Mouse (Mus musculus) lung, postnatal 4 days (tissue): Measurements from ENCODE around the gene Pus7.
A peak's percentile ranks its signal among the peaks of the same experiment; 100 is the strongest.

Experiments
- DNase-seq, 2 experiments: peaks; one replicate each; pipeline ENCODE4 v3.0.0; 2021

The Pus7 gene

DNA sequence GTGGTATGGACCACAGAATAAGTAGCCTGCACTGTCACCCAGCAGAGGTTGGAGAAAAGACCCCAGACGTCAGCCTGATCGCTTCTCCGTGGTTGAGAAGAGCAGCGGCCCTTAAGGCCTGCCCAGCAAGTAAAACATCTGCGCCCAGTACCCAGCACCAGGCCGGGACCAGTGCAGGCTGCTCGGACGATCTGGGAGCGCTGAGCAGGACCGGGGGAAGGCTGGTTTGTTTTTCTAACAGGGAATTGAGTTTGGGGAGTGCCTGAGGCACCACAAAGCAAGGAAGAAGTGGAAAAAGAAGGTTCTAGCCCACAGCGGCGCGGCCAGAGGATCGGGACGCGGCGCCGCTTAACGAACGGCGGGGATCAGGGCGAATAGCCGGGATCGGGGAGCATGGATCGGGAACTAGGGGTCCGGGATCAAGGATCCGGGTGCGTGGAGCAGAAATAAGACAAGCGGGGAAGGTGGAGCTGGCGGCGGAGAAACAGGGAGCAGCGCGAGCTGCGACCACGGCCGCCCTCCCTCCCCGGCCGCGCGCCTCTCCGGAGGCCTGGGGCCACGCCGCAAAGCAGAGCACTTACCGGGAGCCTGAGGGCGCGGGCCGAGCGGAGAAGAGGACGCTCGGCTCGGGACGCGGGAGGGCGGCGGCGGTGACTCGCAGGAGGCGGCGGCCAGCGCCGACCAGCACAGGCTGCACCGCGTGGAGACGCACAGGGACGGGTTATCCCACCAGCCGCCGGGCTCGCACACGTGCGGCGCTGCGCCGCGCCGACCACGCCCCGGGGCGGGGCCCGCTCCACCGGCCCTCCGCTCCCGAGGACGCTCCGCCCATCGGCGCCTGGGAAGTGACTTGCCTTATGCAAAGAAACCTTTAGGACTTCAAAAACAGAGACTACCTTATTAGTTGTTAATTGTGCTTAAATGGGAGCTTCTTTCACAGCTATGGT, at the start of gene Pus7:
Pus7 (minus strand) TSS at position 781 of the 947 bp plus-strand sequence.
- DNase-seq, result peak; percentile 89 to 91

GRCm38 (mm10) chr5:23830897-23831752, 47.6 kb upstream of the Pus7 start:
- peak; percentile 29 to 53 for DNase-seq

DNA sequence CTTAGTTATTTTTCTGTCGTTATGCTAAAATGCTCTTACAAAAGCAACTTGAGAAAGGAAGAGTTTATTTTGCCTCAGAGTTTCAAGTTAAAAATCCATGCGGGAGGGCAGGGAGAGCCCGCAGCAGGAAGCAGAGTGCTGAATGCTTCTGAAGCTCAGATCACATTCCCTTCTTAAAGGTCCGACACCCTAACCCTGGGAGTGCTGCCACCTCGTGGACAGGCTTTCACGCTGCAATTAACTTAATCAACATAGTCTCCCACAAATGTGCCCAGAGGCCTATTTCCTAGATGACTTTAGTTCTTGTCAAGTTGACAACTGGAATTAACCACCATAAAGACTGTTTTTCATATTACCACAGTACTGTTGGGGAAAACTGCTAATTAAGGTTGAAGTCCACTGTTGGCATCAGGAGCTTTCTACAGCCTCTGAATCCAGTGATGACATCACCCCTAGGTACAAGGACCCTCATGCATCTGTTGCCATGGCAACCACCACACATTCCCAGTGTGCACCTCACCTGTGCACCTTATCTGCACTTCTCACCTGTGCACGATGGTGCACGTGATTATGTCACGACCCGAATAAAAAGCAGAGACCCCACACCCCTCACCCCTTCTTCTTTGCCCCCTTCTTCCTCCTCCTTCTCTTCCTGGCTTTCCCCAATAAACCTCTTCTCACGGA, 43.0 kb upstream of the Pus7 start:
- peak; percentile 54 to 80 for DNase-seq

DNA sequence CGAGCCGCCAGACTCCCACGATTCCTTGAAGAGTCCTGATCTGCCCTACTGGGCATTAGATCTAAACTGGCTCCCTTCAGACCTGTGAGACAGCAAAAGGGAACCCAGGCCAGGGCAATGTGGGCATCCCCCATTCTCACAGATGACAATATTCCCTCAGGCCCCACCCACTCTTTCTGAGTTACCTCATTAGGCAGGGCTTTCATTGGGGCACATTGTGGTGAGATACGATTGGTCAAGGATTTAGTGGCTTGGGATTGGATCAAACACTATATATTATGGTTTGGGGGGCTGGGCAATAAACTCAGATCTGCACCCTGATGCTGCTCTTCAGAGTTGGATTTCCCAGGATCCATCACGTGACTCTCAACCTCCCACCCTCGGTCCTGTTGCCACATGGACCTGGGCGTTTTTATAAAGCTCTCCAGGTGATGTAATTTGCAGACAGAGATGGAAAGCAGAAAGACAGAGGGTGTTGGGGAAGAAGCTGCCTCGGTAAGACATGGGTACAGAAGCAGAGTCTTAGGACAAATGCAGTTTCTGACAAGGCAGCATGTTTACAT, 40.7 kb upstream of the Pus7 start:
- DNase-seq, result no peak

DNA sequence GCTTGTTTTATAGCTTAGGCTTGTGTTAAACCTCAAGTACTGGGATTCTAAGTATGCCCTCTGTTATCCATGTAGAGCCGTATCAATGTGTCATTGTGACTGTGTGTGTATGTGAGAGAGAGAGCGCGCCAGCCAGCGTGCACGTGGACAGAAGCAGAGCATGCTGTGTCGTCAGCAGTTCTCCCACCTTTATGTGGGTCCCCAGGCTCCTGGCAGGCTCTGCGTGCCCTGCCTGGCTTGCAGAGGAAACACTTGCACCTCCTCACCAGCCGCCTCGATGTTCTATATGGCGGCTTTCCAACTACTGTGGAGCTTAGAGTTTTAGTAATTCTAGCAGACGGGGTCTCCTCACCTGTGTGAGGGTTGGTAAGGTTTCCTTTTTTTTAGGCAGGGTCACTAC, 38.8 kb upstream of the Pus7 start:
- DNase-seq, result no peak

DNA sequence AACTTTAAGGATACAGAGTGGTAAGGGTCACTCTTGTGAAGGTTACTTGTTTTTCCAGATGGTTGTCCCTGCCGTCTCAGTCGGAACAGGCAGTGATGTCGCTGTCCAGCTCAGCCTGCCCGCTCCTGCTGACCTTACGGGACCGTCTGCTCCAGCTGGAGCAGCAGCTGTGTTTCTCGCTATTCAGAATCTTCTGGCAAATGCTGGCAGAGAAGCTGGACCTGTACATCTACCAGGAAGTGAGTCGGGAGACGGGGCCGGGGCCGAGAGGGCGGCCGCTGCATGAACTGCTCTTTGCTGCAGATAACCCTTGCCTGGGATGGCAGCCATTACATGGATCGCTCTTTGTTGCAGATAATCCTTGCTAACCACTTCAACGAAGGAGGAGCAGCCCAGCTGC, 33.2 kb upstream of the Pus7 start:
- DNase-seq, result no peak

DNA sequence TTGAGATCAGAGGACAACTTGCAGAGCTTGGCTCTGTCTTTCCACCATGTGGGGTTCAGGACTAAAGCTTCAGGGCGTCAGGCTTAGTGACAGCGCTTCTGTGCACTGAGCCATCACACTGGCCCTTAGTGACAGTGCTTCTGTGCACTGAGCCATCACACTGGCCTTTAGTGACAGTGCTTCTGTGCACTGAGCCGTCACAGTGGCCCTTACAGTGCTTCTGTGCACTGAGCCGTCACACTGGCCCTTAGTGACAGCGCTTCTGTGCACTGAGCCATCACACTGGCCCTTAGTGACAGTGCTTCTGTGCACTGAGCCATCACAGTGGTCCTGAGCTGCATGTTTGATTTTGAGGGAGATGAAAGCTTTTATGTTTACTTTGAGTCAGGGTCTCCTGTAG, 31.3 kb upstream of the Pus7 start:
- DNase-seq, result no peak

DNA sequence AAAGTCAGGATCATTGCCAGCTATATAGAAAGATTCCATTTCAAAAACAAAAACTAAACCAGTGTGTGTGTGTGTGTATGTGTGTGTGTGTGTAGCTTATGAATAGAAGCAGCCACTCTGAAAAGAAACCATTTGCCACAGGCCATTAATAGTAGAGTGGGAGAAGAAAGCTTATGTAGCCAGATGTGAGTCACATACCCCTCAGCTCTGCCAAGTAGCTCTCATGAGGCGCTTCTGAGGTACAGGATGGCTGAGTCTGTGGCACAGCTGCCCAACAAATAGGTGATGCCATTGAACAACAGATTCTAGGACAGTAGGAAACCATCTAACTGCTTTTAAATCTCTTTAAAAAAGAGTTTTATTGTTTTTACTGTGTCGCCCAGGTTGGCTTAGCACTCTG, 9.2 kb upstream of the Pus7 start:
- no peak for DNase-seq

- no peak for DNase-seq
Observed at GRCm38 (mm10) chr5:23789078-23789612, 5.6 kb upstream of the Pus7 start.

DNA sequence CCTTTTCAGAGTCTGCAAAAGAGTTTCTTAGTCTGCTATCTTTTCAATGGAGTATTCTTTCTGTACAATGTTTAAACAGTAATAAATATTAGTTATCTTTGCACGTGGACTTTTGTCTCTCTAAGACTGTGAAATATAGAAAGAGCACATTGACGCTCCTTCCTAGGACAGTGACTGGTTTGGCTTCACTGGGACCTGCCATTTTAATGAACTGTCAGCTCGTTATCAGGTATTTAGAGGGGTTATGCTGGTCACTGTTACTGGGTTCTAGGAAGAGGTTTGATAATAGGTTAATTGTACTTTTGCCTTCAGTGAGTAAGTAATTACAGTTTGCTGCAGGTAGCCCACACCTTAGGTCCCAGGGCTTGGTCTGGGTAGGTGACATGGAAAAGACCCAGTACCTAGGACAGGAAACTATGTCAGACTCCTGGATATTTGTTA, 4.9 kb upstream of the Pus7 start:
- no peak for DNase-seq

DNA sequence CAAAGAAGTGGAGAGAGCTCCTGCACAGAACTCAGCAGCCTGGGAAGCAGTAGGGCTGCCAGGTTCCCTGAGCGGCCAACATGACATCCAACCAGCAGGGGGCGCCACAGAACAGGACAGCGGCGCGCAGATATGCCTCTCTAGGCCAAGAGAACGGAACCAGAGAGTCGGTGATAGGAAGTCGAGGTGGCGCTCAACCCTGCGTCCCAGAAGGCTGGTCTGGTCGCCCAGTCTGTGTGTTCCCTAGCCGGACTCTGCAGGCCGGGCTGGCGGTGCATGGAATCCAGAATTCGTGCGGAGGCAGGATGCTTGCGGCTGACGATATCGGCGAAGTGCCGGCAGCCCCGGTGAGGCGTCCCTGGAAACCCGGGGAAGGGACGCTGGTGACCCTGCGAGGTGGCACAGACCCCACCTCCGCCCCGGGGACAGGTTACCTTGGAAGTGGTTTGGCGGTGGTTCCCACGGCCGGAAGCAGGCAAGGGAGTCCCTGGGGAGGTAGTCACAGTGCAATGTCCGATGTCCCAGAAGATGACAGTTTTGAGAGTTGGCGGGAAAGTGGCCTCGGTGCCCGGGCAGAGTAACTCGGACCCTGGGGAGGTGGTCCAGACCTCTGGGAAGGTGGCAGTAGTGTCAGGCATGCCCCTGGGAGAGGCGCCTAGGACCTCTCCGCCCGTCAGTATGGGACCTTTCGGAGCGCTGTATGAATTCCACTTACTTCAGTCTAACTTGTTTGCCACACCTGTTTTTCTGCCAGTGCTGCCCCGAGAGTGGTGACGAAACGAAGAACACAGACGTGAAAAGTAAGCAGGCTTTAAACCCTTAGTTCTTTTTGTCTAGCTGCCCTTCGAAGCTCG, 4.3 kb upstream of the Pus7 start, which contains the start of gene Rint1:
Rint1 (plus strand) TSS at position 176 of the 854 bp plus-strand sequence.
- DNase-seq, result peak; percentile 92 to 96

GRCm38 (mm10) chr5:23782051-23782810, 1.3 kb downstream of the Pus7 start:
- DNase-seq, result no peak

DNA sequence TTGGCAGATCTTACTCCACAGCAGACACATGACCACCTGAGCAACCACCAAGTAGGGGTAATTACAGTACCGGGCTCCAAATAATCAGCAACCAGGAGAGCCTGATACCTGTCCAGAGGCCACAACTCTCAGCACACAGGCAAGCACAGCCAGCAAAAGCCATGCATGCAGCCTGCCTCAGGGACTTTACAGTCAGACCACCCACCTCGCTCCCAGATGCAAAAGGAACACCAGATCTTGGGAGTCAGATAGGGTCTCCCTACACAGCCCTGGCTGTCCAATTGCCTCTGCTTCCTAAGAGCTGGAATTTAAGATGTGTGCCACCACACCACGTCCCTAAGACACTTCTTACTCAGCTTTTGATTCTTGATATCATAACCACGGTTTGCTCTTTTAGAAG, 2.3 kb downstream of the Pus7 start:
- DNase-seq, result no peak

DNA sequence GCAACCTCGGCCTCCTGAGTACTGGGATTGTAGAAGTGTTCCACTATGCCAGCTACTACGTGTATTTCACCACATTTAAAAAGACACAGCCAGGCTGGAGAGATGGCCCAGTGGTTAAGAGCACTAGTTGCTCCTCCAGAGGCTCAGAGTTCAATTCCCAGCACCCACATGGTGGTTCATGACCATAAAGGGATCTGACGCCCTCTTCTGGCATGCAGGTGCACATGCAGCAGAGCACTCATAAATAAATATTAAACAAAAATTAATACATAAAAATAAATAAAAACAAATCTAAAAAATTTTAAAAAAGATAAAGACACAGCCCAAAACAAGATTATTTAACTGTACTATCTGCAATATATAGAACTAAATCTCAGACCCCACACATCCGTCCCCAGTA, 3.0 kb downstream of the Pus7 start:
- no peak for DNase-seq

- no peak for DNase-seq
Observed at GRCm38 (mm10) chr5:23774186-23774585, 9.3 kb downstream of the Pus7 start.

DNA sequence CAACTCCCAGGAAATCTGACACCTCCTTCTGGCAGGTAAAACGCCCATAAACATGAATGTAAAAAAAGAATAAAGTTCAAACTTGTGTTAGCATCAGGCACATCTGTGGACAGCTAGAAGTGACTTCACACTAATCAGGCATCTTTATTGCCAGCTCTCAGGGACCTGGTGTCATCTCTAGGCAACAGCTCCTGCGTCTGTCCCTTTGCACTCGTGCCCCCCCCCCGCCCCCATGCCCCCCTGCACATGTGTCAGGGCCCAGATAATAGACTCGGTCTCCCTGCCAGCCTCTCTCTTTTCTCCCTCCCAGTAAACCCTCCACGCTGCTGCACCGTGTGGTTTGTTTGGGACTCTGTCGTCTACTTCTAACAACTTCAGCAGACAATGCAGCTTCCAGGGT, 12.4 kb downstream of the Pus7 start:
- no peak for DNase-seq

GRCm38 (mm10) chr5:23764557-23764956, 19.0 kb downstream of the Pus7 start:
- no peak for DNase-seq

- no peak for DNase-seq
Observed at GRCm38 (mm10) chr5:23762531-23762930, 21.0 kb downstream of the Pus7 start.

DNA sequence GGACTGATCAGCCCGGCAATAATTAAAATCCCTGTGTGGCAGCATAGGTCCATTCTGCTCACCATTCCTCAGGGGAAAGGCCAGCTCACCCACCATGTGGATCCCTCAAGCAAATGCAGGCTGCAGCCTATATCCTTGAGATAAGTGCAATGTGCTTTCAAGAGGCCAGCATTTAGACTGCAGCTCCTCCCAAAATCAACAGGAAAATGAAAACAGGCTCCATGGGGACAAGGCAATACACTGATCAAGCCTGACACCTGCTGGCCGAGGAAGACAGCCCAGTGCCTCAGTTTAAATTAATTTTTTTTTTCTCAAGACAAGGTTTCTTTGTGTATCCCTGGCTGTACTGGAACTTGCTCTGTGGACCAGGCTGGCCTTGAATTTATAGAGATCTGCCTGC, 24.9 kb downstream of the Pus7 start:
- peak in 1 of 2 experiments; percentile 41 for DNase-seq

DNA sequence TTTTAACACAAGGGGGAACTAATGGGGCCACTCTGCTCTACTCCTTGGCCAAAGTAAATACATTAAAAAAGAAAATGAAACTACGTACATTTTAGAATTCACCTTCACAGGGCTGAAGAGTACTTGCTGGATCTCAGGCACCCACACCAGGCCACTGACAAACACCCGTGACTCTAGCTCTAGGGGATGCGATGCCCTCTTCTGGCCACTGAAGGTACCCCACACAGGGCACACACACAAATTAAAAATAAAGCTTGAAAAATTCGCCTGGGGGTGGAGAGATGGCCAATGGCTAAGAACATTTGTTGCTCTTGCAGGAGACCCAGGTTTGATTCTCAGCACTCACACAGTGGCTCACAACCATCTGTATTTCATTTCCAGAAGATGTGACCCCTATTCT, 27.1 kb downstream of the Pus7 start:
- no peak for DNase-seq

DNA sequence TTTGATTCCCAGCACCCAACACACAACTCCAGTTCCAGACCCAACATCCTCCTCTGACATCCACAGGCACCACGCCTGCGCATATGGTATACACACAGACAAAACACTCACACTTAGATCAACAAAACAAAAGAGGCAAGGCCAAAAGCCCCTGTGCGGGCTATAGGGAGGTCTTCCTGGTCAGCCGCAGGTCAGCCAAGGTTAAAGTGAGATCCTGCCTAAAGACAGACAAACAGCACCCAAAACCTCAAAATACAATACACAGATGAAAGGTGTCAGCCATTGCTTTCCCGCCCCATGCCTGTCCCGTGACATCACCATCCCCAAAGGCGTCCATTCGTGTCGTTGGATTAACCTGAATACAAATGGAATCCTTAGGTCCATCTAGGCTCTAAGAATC, 27.9 kb downstream of the Pus7 start:
- DNase-seq, result no peak
